Mouse (Mus musculus) liver, embryonic 16.5 days (tissue): Measurements from ENCODE around the gene Gsdma2. TPM values are rescaled to one million over a fixed set of nuclear protein-coding genes. Genes with fewer than 3 reads are reported as not detected.

Experiments
- ATAC-seq: fragments of 200-750 bp; cut with Nextera tagmentation; 2 replicates; pipeline ENCODE4 v1.8.0; 2017; ENCODE audit warnings: low read depth, mild to moderate bottlenecking, moderate number of reproducible peaks, moderate library complexity
- H3K27ac ChIP-seq: fragments of 300-500 bp; sonication (generic); 2 replicates; pipeline ENCODE4 v1.5.1; 2014; ENCODE audit warnings: mild to moderate bottlenecking, low read length
- H3K27me3 ChIP-seq: fragments of 300-500 bp; sonication (generic); 2 replicates; pipeline ENCODE4 v1.6.1; 2014; ENCODE audit warnings: low read depth, low read length, mixed read lengths; ENCODE audit not compliant: control insufficient read depth, insufficient read depth
- H3K36me3 ChIP-seq: fragments of 300-500 bp; sonication (generic); 2 replicates; pipeline ENCODE4 v1.6.1; 2014; ENCODE audit warnings: mild to moderate bottlenecking; ENCODE audit not compliant: control insufficient read depth, insufficient read depth
- H3K4me1 ChIP-seq: fragments of 300-500 bp; sonication (generic); 2 replicates; pipeline ENCODE4 v1.6.1; 2014; ENCODE audit warnings: low read depth, low read length, mixed read lengths; ENCODE audit not compliant: control insufficient read depth
- H3K4me2 ChIP-seq: fragments of 300-500 bp; sonication (generic); 2 replicates; pipeline ENCODE4 v1.6.1; 2014; ENCODE audit warnings: low read depth, low read length, mixed read lengths
- H3K4me3 ChIP-seq: fragments of 300-500 bp; sonication (generic); 2 replicates; pipeline ENCODE4 v1.5.1; 2014; ENCODE audit warnings: low read depth, mild to moderate bottlenecking, low read length
- H3K9ac ChIP-seq: fragments of 300-500 bp; sonication (generic); 2 replicates; pipeline ENCODE4 v1.6.1; 2014; ENCODE audit warnings: low read depth, low read length
- H3K9me3 ChIP-seq: fragments of 300-500 bp; sonication (generic); replicated peaks from 2 replicates; pipeline ENCODE4 v1.6.1; 2016; ENCODE audit warnings: low read length; ENCODE audit not compliant: control insufficient read depth
- WGBS: fragments of 180-500 bp; shearing (Covaris S2); extraction: QIAGEN DNeasy Blood & Tissue Kit; methylation state at CpG from one replicate; pipeline ENCODE4 v1.1.7; 2014; ENCODE audit not compliant: insufficient replicate concordance; 5-methylcytosine and 5-hydroxymethylcytosine counted together
- polyA plus RNA-seq: library from polyadenylated mRNA; unstranded; fragments of >200 nt; fragmentation: Nextera tagmentation; extraction: Ambion mirVana; gene quantifications from 2 replicates; pipeline ENCODE4 v1.2.1, GENCODE M21; 2015

Gene Gsdma2
- polyA plus RNA-seq, 1 experiment from 2014 or later = not detected

DNA sequence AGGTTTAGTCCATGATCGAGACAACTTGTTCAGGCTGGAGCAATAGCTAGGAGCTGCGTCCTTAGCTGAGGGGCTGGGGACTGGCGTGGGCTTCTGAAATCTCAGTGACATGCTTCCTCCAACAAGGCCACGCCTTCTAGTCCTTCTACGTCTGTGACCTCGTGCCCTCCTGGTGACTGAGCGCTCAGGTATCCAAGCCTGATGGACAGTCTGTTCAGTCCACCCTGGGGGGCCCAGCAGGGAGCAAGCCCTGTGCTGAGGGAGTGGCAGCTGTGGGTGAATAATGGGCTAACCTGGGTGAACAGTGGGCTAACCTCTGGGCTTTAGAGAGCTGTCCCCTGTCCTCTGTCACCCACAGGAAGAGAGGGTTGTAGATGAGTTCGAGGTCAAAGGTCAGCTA is 41.5 kb downstream of the Gsdma2 start:
- Histone ChIP-seq H3K9ac (no peak overlapping the region), H3K27me3 (no peaks in the 10 kb centered on the region), H3K27ac (no peak overlapping the region), H3K9me3 (no peaks in the 10 kb centered on the region), H3K36me3 (peaks cover 47% of the 10 kb centered on the region), H3K4me1 (peaks cover 5% of the 10 kb centered on the region), H3K4me3 (no peak overlapping the region), H3K4me2 (no peak overlapping the region)
- WGBS = 72% methylated on average over 8 of the region's 8 CpGs
- ATAC-seq = no peak

DNA sequence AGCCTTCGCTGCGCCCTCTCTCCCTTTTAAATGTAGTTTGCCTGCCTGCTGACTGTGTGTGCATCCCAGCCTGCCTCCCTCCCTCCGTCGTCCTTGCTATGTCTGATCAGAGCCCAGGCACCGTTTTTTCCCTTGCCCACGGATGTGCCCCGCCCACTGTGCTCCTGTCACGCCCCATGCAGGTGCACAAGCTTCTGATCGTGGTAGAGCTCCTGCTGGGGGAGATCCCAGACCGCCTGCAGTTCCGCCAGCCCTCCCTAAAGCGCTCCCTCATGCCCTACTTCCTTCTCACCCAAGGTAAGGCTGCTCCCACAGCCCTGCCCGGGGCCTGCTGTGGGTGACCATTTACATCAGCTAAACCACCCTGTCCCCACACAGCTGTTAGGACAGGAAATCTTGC is 46.6 kb downstream of the Gsdma2 start:
- H3K27me3 ChIP-seq = no peaks in the 10 kb centered on the region
- H3K9me3 ChIP-seq = no peaks in the 10 kb centered on the region
- no peak overlapping the region for H3K27ac ChIP-seq
- no peak overlapping the region for H3K4me2 ChIP-seq
- ATAC-seq = no peak
- no peak overlapping the region for H3K4me3 ChIP-seq
- no peaks in the 10 kb centered on the region for H3K4me1 ChIP-seq
- no peak overlapping the region for H3K9ac ChIP-seq
- WGBS = 61% methylated on average over 13 of the region's 13 CpGs
- peaks cover 40% of the 10 kb centered on the region for H3K36me3 ChIP-seq

DNA sequence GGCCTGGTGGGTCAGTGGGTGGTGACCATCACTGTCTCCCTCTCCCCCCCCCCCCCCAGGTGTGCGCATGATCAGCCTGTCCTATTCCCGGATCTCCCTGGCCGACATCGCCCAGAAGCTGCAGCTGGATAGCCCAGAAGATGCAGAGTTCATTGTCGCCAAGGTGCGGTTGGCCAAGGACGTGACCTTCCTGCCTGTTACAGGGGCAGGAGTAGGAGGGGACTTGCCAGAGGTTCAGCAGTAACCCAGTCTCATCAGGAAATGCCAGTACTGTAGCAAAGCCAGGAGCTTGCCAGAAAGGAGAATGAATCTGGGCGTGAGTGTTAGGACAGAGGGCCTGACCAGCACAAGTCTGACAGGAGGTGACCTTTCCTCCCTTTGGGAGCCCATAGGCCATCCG is 47.2 kb downstream of the Gsdma2 start:
- no peak overlapping the region for H3K9ac ChIP-seq
- H3K4me2 ChIP-seq = no peak overlapping the region
- no peak for ATAC-seq
- no peaks in the 10 kb centered on the region for H3K27me3 ChIP-seq
- no peak overlapping the region for H3K27ac ChIP-seq
- WGBS = 81% methylated on average over 9 of the region's 9 CpGs
- no peak overlapping the region for H3K4me3 ChIP-seq
- peaks cover 38% of the 10 kb centered on the region for H3K36me3 ChIP-seq
- no peaks in the 10 kb centered on the region for H3K4me1 ChIP-seq
- H3K9me3 ChIP-seq = no peaks in the 10 kb centered on the region

DNA sequence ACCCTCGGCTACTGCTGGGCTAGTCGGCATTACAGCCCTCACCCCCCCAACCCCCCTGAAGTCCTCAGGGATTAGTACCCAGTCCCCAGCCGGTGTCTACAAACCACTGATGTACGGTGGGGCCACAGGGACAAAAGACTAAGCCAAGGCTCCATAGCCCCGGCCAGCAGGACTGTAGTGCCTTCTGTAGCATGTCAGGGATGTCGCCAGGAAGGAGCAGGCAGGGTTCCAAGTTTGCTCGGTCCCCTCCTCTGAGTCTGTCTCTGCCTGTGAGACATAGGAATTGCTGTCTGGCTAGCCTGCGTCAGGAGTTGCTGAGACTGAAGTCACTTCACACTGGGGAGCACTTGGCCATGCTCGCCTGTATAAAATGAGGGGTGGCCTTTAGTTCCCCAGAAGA is 47.7 kb downstream of the Gsdma2 start:
- no peaks in the 10 kb centered on the region for H3K27me3 ChIP-seq
- no peaks in the 10 kb centered on the region for H3K4me1 ChIP-seq
- H3K9ac ChIP-seq = no peak overlapping the region
- 70% methylated on average over 9 of the region's 9 CpGs for WGBS
- H3K4me3 ChIP-seq = no peak overlapping the region
- ATAC-seq = no peak
- H3K9me3 ChIP-seq = no peaks in the 10 kb centered on the region
- H3K36me3 ChIP-seq = peaks cover 38% of the 10 kb centered on the region
- H3K27ac ChIP-seq = no peak overlapping the region
- no peak overlapping the region for H3K4me2 ChIP-seq

DNA sequence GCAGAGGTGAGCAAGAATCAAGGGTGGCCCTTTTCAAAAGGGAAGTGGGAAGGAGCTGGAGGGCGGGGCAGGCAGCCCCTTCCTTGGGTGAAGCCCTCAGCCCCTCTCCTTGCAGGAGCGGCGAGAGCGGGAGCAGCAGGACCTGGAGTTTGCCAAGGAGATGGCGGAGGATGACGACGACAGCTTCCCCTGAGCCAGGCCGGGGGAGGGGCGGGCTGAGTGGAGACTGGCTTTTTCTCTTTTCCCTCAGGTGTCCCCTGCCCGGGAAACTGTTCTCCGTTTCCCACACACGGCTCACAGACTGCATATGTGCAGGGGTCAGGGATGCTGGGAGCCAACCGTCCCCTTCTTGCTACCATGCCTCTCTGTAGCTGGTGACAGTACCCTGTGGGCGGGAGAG is 48.8 kb downstream of the Gsdma2 start:
- WGBS = 79% methylated on average over 14 of the region's 14 CpGs
- Histone ChIP-seq H3K27me3 (no peaks in the 10 kb centered on the region), H3K27ac (no peak overlapping the region), H3K36me3 (peaks cover 30% of the 10 kb centered on the region), H3K4me1 (no peaks in the 10 kb centered on the region), H3K9me3 (no peaks in the 10 kb centered on the region), H3K4me3 (no peak overlapping the region), H3K9ac (no peak overlapping the region), H3K4me2 (no peak overlapping the region)
- ATAC-seq = no peak

DNA sequence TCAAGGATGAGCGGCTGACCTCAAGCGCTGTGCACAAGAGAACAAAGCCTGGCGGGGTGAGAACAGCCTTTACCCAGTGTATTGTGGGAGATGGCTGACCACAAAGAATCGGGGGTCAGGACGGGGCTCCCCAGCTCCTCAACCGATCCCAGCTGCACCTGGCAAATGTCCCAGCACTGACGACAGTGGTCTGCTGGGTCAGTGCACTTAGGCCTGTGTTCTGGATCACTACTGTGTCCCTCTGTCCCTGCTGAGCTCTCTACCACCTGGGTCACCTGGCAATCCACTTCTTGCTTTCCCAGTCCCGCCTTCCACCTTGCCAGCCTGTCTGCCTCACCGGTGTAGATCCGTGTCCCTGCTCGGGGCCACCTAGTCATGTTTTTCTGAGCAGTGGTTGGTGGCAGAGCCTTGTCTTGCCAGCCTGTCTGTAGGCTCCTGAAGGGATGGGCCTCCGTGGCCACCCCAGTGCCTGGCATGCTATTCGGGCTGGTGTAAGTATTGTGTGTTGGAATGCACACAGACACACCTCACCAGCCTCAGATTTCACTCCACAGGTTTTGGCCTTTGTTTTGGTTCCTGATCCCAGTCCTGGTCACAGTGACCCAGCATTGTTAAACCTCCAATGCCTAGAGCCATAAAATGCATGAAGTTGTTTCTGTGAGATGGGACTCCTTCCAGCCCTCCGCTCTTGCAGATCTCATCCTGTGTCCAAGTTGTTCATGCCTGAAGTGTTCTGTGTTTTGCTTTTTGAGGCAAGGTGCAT is 50.1 kb downstream of the Gsdma2 start:
- H3K27me3 ChIP-seq = no peaks in the 10 kb centered on the region
- no peaks in the 10 kb centered on the region for H3K9me3 ChIP-seq
- WGBS = 79% methylated on average over 14 of the region's 14 CpGs
- H3K4me1 ChIP-seq = no peaks in the 10 kb centered on the region
- H3K4me2 ChIP-seq = no peak overlapping the region
- no peak overlapping the region for H3K4me3 ChIP-seq
- H3K9ac ChIP-seq = no peak overlapping the region
- ATAC-seq = no peak
- peaks cover 18% of the 10 kb centered on the region for H3K36me3 ChIP-seq
- H3K27ac ChIP-seq = no peak overlapping the region

DNA sequence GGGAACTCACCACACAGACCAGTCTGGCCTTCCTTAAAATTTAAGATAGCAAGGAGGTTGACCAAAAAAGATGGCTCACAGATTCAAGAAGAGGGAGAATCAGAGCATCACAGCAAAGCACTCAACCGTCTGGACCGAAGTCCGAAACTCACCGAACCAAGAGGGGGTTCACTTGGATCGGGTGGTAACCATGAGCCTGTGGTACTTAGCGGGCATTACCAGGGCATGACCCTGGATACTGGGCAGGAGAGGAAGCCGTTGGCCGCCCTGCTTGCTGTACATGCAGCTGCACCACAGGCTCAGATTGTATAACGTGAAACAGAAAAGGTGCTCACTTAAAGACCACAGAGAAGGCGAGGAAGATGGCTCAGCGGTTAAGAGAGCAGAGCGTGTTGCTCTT is 50.7 kb downstream of the Gsdma2 start:
- no peak for ATAC-seq
- Histone ChIP-seq H3K4me1 (no peaks in the 10 kb centered on the region), H3K36me3 (peaks cover 18% of the 10 kb centered on the region), H3K4me3 (no peak overlapping the region), H3K9ac (no peak overlapping the region), H3K9me3 (no peaks in the 10 kb centered on the region), H3K4me2 (no peak overlapping the region), H3K27ac (no peak overlapping the region), H3K27me3 (no peaks in the 10 kb centered on the region)
- WGBS = 79% methylated on average over 12 of the region's 12 CpGs

DNA sequence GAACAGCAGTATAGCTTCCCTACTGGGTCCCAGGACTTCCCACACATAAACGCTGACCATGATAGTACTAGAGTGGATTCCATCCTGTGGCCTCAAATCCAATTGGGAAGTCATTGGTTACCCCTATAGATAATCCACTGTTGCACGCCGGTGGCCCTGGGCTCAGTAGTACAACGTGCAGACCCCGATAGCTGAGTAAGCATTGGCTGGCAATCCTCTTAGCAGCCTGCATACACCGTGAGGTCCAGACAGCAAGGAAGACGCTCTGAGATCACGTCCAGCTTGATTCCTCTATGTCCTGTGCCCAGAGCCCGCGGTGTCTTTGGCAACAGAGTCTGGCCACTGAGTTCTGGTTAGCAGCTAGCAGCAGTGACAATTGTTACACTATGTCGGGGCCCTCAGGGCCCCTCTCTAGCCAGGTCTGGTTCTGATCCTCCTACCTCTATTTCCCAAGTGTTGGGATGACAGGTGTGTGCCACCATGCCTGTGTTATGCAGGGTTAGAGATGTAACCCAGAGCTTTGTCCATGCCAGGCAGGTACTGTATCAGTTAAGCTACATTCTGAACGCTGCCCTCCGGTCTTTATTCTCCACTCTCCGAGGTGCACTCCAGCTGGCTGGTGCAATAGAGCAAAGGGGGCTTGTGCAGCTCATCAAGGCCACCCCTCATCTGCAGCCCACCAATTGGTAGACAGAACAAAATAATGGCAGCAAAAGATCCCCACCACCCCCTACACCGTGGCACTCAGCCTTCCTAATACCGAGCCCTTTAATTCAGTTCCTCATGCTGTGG is 52.5 kb downstream of the Gsdma2 start:
- Histone ChIP-seq H3K9ac (no peak overlapping the region), H3K27me3 (no peaks in the 10 kb centered on the region), H3K4me1 (no peaks in the 10 kb centered on the region), H3K4me3 (no peak overlapping the region), H3K4me2 (no peak overlapping the region), H3K27ac (no peak overlapping the region), H3K9me3 (no peaks in the 10 kb centered on the region), H3K36me3 (peaks cover 13% of the 10 kb centered on the region)
- no peak for ATAC-seq
- 72% methylated on average over 16 of the region's 16 CpGs for WGBS

- Histone ChIP-seq H3K9ac (no peak overlapping the region), H3K9me3 (no peaks in the 10 kb centered on the region), H3K4me1 (no peaks in the 10 kb centered on the region), H3K36me3 (peaks cover 9% of the 10 kb centered on the region), H3K4me3 (no peak overlapping the region), H3K27ac (no peak overlapping the region), H3K4me2 (no peak overlapping the region), H3K27me3 (no peaks in the 10 kb centered on the region)
- 23% methylated on average over 4 of the region's 4 CpGs for WGBS
- no peak for ATAC-seq
These were observed 53.4 kb downstream of the Gsdma2 start for GRCm38 (mm10) chr11:98699911-98700310.
